Mouse (Mus musculus): ENCODE measurements around the gene Heatr9. TPM values are rescaled to one million over a fixed set of nuclear protein-coding genes. Genes with fewer than 3 reads are reported as not detected.

The Heatr9 gene
- 0.10 TPM in 1 of 2 replicates, not detected in the other for polyA plus RNA-seq (2016; fragmentation: Nextera tagmentation; extraction: Ambion mirVana)

DNA sequence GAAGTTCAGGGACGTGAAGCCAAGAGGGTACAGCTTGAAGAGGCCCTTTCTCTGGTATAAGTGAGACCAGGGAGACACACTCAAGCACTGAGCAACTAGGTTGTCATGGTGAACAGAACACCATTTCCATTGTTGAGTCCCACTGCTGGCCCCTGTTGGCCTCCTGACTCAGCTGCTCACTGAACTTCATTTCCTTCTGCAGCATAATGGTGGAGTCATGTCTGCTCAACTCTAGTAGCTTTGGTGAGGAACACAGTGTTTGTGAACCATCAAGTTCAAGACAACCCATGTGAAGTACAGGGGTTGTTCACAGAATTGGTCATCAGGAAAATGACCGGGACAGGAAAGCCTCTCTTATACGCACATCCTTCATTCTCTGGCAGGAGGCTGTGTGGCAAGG lies at the start of gene Heatr9:
TSS of gene Heatr9 (minus strand) at position 101 of the 400 bp plus-strand sequence.
- H3K27ac ChIP-seq, result no peak within 1 kb of the TSS
- no peak for DNase-seq (ENCODE audit: low spot score)
- H3K36me3 ChIP-seq, result 0 out of 2 replicates have a peak, but pooled peaks cover 3% of the 10 kb centered on the region
- WGBS, result 89% methylated on average over 3 of the region's 3 CpGs
- no peaks in the 10 kb centered on the region for H3K27me3 ChIP-seq (ENCODE audit: insufficient read depth, poor library complexity, severe bottlenecking)
- H3K4me3 ChIP-seq, result no peak within 1 kb of the TSS
- H3K4me1 ChIP-seq (replicated peaks), result no peaks in the 10 kb centered on the region
- H3K9me3 ChIP-seq, result no peaks in the 10 kb centered on the region

- DNase-seq (ENCODE audit: low spot score), result no peak
These were observed 48.2 kb upstream of the Heatr9 start for GRCm38 (mm10) chr11:83570189-83570588.

DNA sequence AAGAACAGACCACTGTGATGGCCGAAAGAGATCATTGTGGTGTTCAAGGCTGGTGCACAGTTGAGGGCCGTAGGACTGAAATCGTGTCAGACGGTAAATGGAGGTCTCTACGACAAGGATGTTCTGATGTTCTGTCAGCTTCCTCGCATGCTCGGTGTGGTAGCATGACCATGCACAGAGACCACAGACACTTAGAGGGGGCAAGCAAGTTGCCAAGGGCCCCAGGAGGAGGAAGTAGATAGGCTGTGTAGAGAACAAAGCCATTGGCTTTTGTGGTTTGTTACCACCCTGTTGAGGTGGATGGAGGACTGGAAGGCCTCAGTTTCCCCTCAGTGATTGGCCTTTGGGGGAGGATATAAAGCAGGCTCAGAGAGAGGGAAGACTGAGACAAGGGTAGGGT lies 47.3 kb upstream of the Heatr9 start:
- no peak overlapping the region for H3K4me3 ChIP-seq
- no peak for DNase-seq (ENCODE audit: low spot score)
- no peaks in the 10 kb centered on the region for H3K9me3 ChIP-seq
- no peak overlapping the region for H3K27ac ChIP-seq
- H3K36me3 ChIP-seq, result no peaks in the 10 kb centered on the region
- H3K4me1 ChIP-seq (replicated peaks), result no peaks in the 10 kb centered on the region
- 92% methylated on average over 7 of the region's 7 CpGs for WGBS
- no peaks in the 10 kb centered on the region for H3K27me3 ChIP-seq (ENCODE audit: insufficient read depth, poor library complexity, severe bottlenecking)

More at GRCm38 (mm10) chr11:83570189-83570588, 48.2 kb upstream of the Heatr9 start:
- WGBS, result 88% methylated on average over 2 of the region's 2 CpGs
- H3K9me3 ChIP-seq, result no peaks in the 10 kb centered on the region
- H3K27ac ChIP-seq, result no peak overlapping the region
- H3K4me3 ChIP-seq, result no peak overlapping the region
- H3K36me3 ChIP-seq, result no peaks in the 10 kb centered on the region
- H3K27me3 ChIP-seq (ENCODE audit: insufficient read depth, poor library complexity, severe bottlenecking), result no peaks in the 10 kb centered on the region
- H3K4me1 ChIP-seq (replicated peaks), result no peaks in the 10 kb centered on the region

DNA sequence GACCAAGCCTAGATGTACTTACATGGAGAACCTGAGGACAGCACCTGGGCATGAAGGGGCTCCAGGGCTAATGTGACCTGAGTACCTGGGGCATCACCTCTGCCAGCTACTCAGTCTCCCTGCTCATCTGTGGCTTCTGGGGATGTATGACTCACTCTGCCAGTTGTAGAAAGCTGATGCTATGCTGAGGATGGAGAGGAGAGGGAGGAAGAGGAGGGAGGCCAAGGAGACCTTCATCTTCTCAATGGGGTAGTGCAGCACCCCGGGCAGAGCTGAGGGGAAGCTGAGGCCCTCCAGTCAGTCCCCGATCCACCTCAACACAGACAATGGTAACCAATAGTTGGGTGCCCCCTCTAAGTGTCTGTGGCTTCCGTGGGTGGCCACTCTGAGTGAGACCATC lies 46.8 kb upstream of the Heatr9 start:
- WGBS, result 94% methylated on average over 3 of the region's 3 CpGs
- no peak for DNase-seq (ENCODE audit: low spot score)

DNA sequence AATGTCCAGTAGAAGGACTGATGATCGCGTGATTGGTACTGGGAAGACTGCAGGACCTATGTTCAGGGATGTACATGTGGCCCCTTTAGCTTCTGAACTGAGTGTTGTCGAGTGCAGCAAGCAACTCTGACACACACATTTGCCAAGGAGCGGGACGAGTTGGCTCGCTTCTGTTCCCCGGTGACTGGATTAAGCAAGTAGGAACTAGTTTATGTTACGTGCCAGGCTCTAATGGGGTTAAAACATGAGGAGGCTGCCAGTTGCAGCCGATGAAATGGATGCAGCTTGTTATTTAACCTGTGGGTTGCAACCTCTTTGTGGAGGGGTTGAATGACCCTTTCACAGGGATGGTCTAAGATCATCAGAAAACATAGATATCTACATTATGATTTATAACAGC lies 46.1 kb upstream of the Heatr9 start:
- 92% methylated on average over 9 of the region's 9 CpGs for WGBS
- Histone ChIP-seq H3K4me1 (replicated peaks) (no peaks in the 10 kb centered on the region), H3K4me3 (no peak overlapping the region), H3K27ac (no peak overlapping the region), H3K9me3 (no peaks in the 10 kb centered on the region), H3K36me3 (no peaks in the 10 kb centered on the region), H3K27me3 (ENCODE audit: insufficient read depth, poor library complexity, severe bottlenecking) (no peaks in the 10 kb centered on the region)
- DNase-seq (ENCODE audit: low spot score), result no peak

More for the DNA sequence above, 46.8 kb upstream of the Heatr9 start:
- Histone ChIP-seq H3K27ac (no peak overlapping the region), H3K9me3 (no peaks in the 10 kb centered on the region), H3K27me3 (ENCODE audit: insufficient read depth, poor library complexity, severe bottlenecking) (no peaks in the 10 kb centered on the region), H3K4me1 (replicated peaks) (no peaks in the 10 kb centered on the region), H3K4me3 (no peak overlapping the region), H3K36me3 (no peaks in the 10 kb centered on the region)

DNA sequence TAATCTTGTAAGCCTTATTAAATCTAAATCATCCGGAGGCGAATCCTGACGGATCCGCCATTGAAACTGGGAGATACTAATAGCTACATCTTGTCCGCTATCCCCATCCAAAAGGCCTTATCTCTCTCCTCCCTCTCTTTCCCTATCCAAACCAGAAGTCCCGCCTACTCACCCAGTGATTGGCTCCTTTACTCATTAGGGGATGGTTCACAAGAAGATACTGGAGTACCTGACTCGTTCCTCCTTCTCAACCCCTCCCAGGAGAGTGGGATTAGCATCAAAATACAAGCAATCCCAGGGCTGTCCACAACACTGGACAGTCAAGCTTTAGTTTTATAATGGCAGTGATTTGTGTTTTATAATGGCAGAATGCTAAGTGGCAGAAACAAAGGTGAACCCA lies 45.3 kb upstream of the Heatr9 start:
- WGBS, result 72% methylated on average over 7 of the region's 7 CpGs
- no peaks in the 10 kb centered on the region for H3K27me3 ChIP-seq (ENCODE audit: insufficient read depth, poor library complexity, severe bottlenecking)
- H3K9me3 ChIP-seq, result no peaks in the 10 kb centered on the region
- no peak overlapping the region for H3K27ac ChIP-seq
- H3K36me3 ChIP-seq, result no peaks in the 10 kb centered on the region
- no peak overlapping the region for H3K4me3 ChIP-seq
- no peaks in the 10 kb centered on the region for H3K4me1 ChIP-seq (replicated peaks)
- DNase-seq (ENCODE audit: low spot score), result no peak

GRCm38 (mm10) chr11:83566617-83567016 lies 44.6 kb upstream of the Heatr9 start:
- no peak for DNase-seq (ENCODE audit: low spot score)
- no peaks in the 10 kb centered on the region for H3K9me3 ChIP-seq
- no peak overlapping the region for H3K27ac ChIP-seq
- no peaks in the 10 kb centered on the region for H3K4me1 ChIP-seq (replicated peaks)
- no peaks in the 10 kb centered on the region for H3K27me3 ChIP-seq (ENCODE audit: insufficient read depth, poor library complexity, severe bottlenecking)
- no peak overlapping the region for H3K4me3 ChIP-seq
- H3K36me3 ChIP-seq, result no peaks in the 10 kb centered on the region

GRCm38 (mm10) chr11:83563754-83564153 lies 41.8 kb upstream of the Heatr9 start:
- no peaks in the 10 kb centered on the region for H3K4me1 ChIP-seq (replicated peaks)
- no peak for DNase-seq (ENCODE audit: low spot score)
- WGBS, result 69% methylated on average over 2 of the region's 2 CpGs
- H3K27ac ChIP-seq, result no peak overlapping the region
- H3K36me3 ChIP-seq, result no peaks in the 10 kb centered on the region
- H3K27me3 ChIP-seq (ENCODE audit: insufficient read depth, poor library complexity, severe bottlenecking), result no peaks in the 10 kb centered on the region
- no peaks in the 10 kb centered on the region for H3K9me3 ChIP-seq
- no peak overlapping the region for H3K4me3 ChIP-seq

DNA sequence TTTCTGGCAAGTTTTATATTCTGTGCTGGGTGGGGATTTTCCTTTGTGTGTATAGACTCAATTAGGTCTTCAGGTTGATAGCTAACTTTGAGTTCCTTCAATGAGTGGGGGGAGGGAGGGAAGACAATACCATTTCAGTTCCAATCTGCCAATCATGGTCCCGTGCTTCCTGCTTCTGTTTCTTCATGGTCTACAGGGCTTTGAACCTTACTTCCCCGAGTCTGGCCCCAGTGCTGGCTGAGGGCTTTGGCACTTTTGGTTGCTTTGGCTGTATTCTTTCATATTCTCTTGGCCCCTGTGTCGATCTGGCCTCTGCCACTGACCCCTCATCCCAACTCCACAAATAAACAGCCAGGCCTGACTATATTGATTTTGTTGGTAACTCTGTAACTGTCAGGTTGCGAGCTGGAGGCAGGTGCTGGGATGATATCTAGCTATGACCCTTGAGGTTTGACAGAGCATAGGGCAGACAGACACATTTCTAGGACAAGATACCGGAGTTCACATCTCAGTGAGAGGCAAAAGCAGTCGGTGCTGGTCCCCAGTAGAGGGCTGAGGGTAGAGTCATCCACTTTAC lies 40.4 kb upstream of the Heatr9 start:
- Histone ChIP-seq H3K4me1 (replicated peaks) (no peaks in the 10 kb centered on the region; the same call in 1 of the 2 replicates), H3K27ac (no peak overlapping the region), H3K27me3 (ENCODE audit: insufficient read depth, poor library complexity, severe bottlenecking) (0 out of 2 replicates have a peak, but pooled peaks cover 3% of the 10 kb centered on the region), H3K36me3 (no peaks in the 10 kb centered on the region), H3K4me3 (no peak overlapping the region), H3K9me3 (no peaks in the 10 kb centered on the region)
- 74% methylated on average over 6 of the region's 6 CpGs for WGBS
- DNase-seq (ENCODE audit: low spot score), result no peak

DNA sequence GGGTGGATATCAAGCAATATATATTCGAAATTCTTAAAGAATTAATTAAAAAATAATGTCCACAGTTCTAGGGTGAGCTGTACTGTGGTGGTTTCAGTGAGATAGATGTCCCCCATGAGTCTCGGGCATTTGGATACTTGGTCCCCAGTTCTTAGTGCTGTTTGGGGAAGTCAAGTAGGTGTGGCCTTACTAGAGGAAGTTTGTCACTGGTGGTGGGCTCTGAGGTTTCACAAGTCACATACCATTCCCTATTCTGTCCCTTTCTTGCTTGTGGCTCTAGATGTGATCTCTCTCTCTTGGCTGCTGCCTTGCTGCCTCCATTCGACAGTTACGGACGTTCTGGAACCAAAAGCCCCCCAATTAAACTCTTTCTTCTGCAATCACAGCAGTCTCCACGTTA lies 38.4 kb upstream of the Heatr9 start:
- no peaks in the 10 kb centered on the region for H3K9me3 ChIP-seq
- WGBS, result 76% methylated on average over 6 of the region's 6 CpGs
- H3K27me3 ChIP-seq (ENCODE audit: insufficient read depth, poor library complexity, severe bottlenecking), result 0 out of 2 replicates have a peak, but pooled peaks cover 3% of the 10 kb centered on the region
- H3K36me3 ChIP-seq, result no peaks in the 10 kb centered on the region
- H3K4me1 ChIP-seq (replicated peaks), result peaks cover 4% of the 10 kb centered on the region; the same call in 1 of the 2 replicates
- no peak for DNase-seq (ENCODE audit: low spot score)
- H3K27ac ChIP-seq, result no peak overlapping the region
- no peak overlapping the region for H3K4me3 ChIP-seq

GRCm38 (mm10) chr11:83557074-83557473 lies 35.1 kb upstream of the Heatr9 start:
- H3K9me3 ChIP-seq, result no peaks in the 10 kb centered on the region
- 63% methylated on average over 10 of the region's 10 CpGs for WGBS
- H3K27me3 ChIP-seq (ENCODE audit: insufficient read depth, poor library complexity, severe bottlenecking), result 0 out of 2 replicates have a peak, but pooled peaks cover 3% of the 10 kb centered on the region
- H3K4me3 ChIP-seq, result no peak overlapping the region
- H3K36me3 ChIP-seq, result no peaks in the 10 kb centered on the region
- DNase-seq (ENCODE audit: low spot score), result no peak
- H3K27ac ChIP-seq, result no peak overlapping the region
- peaks cover 4% of the 10 kb centered on the region; the same call in 1 of the 2 replicates for H3K4me1 ChIP-seq (replicated peaks)

DNA sequence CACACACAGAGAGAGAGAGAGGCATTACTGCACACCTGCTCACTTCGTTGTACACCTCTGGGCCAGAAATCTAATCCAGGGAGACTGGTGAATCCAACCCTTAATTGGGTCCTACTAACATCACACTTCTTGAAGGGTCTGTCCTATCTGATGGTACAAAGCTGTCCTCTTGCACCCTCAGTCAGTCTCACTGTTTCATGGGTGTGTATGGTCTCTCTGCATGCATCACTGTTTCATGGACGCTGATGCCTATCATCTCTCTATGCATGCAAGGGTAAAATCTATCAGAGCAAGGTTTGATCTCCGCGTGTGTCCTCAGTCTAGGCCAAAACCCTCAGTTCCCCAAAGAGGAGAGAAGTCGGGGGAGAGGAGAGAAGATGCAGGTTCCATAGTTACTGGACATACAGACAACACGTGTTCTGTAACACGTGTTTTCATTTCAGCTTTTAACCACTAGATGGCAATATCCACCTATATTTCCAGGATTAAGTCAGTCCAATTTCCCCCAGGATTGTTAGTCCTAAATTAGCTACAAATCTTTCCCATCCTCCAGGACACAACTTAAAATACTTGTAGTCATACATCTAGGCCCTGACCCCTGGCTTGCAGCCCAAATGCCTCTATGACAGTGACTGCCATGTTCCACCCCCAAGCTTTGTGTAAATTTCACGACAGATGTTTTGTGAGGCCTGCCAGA lies 34.3 kb upstream of the Heatr9 start:
- Histone ChIP-seq H3K9me3 (no peaks in the 10 kb centered on the region), H3K27me3 (ENCODE audit: insufficient read depth, poor library complexity, severe bottlenecking) (0 out of 2 replicates have a peak, but pooled peaks cover 3% of the 10 kb centered on the region), H3K4me1 (replicated peaks) (peaks cover 4% of the 10 kb centered on the region; the same call in 1 of the 2 replicates), H3K36me3 (no peaks in the 10 kb centered on the region), H3K27ac (no peak overlapping the region), H3K4me3 (no peak overlapping the region)
- peak; percentile 41 for DNase-seq (ENCODE audit: low spot score)
- WGBS, result 34% methylated on average over 8 of the region's 8 CpGs

- Histone ChIP-seq H3K36me3 (no peaks in the 10 kb centered on the region), H3K4me3 (no peak overlapping the region), H3K4me1 (replicated peaks) (no peaks in the 10 kb centered on the region), H3K27ac (no peak overlapping the region), H3K9me3 (no peaks in the 10 kb centered on the region), H3K27me3 (ENCODE audit: insufficient read depth, poor library complexity, severe bottlenecking) (no peaks in the 10 kb centered on the region)
- no peak for DNase-seq (ENCODE audit: low spot score)
- 87% methylated on average over 5 of the region's 5 CpGs for WGBS
These were observed 29.7 kb upstream of the Heatr9 start for GRCm38 (mm10) chr11:83551668-83552067.

Measured in hindbrain, embryonic 10.5 days (tissue).